Mouse (Mus musculus) heart, adult 9 months (tissue): Measurements from ENCODE around the gene Garnl3.

Experiments
- DNase-seq, 2 experiments: peaks; one replicate each; pipeline ENCODE4 v3.0.0; 2022; ENCODE audit warnings: low spot score in 2 of 2

Gene Garnl3

DNA sequence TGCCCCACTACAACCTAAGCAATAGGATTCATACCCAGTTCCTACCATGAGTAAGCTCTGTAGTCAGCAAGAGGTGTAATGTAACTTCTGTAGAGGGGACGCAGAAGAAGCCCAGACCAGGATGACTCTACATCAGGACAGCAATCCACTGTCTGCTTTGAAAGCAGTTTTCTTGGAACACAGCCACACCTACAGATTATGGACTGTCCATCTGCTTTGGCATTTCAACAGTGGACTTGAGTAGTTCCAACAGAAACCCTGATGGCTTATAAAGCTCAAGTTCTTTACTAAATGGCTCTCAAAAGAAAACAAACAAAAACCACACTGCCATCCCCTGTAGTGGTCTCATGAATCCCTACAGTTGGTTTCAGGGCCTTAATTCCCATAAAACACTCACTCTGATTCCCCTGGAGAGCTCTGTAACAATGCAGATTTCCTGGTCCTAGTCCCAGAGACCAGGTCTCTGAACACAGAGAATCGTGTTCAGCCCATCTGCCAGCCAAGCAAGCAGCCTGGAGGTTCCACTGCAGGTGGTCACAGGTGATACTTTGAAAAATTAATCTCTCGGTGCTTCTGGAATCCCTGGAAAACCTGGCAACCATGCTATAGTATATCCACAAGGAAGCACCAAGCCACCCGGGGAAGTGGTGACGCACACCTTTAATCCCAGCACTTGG, 42.0 kb downstream of the Garnl3 start:
- DNase-seq: no peak

- no peak for DNase-seq
These were observed 44.6 kb downstream of the Garnl3 start for GRCm38 (mm10) chr2:33086671-33087363.

DNA sequence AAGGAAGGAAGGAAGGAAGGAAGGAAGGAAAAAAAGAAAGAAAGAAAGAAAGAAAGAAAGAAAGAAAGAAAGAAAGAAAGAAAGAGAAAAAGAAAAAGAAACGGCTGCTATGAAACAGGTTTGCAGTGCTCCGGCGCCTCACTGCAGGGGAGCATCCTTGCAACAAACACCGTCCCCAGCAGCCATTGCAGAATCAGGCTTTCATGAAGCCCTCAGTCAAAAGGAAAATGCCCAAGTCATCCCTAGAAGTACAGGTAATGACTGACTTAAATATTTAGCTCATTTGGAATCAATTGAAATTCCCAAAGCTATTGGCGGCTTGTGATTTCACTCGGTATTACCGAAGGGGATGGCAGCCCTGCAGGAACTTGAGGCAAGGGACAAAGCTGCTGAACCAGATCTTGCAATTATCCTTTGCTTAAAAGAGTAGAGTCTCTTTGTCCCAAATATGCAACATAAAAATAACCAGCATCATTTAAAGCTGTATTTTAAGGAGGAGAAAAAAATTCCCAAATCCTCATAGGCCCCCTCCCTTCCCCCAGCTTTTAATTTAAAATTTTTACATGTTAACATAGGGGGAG, 45.3 kb downstream of the Garnl3 start:
- DNase-seq: no peak

- no peak for DNase-seq
These were observed 47.2 kb downstream of the Garnl3 start for GRCm38 (mm10) chr2:33084221-33084620.

GRCm38 (mm10) chr2:33080166-33080565, 51.3 kb downstream of the Garnl3 start:
- DNase-seq: no peak

DNA sequence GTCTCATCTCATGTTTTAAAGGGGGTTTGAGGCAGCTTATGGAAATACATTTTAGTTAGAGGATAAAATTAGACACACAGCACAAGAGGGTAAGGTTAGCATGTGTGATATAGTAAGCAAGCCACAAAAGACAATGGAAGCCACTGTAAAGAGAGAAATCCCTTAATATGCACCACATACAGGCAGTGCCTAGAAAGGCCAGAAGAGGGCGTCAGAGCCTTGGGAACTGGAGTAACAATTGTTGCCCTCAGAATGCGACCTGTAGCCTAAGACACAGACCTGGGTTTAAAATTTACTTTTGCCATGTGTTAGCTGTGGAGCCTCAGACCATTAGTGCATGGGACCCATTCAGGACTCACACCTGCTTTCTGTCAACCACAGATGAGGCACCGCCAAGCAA, 54.2 kb downstream of the Garnl3 start:
- DNase-seq: no peak

DNA sequence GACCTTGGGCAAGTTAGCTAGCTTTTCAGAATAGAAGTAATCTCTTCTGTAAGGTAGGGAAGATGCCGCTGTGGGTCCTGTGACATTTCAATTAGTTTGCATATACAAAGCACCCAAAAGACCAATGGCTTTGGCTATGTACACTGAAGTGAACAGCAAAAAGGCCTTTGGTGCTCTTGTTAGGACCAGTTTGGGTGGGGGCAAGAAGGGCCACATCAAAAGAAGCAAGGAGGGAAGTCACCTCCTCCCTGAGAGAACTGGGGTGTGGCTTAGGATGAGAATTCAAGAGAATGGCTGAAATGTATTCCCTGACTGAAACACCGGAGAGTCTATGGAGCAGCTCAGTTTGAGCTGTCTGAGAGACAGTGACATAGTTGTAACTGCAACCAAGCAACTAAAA, 56.5 kb downstream of the Garnl3 start:
- DNase-seq: no peak

GRCm38 (mm10) chr2:33074188-33074587, 57.3 kb downstream of the Garnl3 start:
- no peak for DNase-seq

DNA sequence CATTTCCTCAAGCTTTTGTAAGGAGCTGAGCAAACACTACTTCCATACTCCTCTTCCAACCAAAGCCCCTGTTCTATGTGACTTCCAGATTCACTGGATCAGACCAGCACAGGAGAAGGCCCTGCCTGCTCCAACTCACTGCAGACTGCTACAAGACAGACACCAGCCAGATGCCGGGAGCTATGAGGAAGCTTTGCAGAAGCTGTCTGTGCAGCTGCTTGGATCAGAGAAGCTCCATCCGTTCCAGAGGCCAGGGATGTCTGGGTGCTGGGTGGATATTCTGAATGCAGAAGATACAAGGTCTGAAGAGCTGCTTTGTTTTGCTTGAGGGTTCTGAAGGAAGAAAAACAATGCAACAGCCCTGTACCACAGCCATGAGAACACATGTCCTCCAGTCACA, 59.1 kb downstream of the Garnl3 start:
- DNase-seq: peak; percentile 4 to 30

DNA sequence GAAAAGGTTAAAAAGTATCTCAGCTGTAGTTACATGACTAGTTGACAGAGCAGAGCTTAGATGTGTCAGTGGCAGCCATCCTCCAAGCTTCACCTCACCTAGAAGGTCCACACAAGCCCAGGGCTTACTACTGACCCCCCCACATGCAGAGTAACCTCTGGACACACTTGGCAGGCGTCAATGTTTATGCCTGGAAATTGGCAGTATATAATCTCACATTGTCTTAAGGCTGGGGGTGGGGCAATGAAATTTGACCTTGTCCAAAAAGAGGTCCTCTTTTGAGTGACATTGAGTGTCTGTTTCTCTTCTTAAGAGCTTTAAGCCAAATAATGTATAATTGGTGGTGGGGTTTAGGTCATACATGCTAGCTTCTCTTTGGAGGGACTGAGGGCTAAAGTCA, 65.8 kb downstream of the Garnl3 start:
- DNase-seq: peak in 1 of 2 experiments; percentile 38

DNA sequence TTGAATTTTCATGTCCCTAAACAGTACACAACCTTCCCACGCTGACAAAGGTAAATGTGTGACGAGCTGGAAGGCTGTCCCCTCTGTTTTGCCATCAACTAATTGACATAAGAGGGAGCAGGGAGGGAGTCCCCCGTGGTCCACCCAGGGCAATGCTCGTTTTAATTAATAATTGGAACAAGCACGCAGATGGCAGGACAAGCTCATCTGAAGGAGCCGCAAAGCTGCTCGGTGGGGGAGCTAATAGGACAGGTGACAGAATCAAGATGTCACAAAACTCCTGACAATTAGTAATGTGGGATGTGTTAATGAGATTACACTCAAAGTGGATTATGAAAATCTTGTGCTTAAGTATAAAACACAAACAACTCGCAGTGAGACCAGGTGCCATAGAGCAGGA, 68.7 kb downstream of the Garnl3 start:
- DNase-seq: no peak

DNA sequence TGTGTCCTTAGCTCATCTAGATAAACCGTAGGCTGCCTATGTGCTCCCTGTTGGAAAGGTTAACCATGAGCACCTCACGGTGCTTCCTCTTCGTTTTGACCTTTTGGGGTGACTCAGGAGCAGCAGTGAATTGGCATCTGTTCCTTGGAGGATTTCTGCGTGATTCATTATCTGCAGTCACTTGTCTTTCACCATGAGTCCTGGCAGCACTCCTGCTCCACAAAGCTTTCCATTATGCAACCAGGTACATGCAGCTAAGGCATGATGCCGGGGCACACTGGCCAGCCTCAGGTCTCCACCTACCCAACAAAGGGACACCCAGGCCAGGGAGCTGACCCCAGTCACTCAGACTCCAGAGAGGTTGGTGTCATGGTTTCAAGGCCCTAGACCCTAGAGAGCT, 72.5 kb downstream of the Garnl3 start:
- peak; percentile 13 to 31 for DNase-seq

DNA sequence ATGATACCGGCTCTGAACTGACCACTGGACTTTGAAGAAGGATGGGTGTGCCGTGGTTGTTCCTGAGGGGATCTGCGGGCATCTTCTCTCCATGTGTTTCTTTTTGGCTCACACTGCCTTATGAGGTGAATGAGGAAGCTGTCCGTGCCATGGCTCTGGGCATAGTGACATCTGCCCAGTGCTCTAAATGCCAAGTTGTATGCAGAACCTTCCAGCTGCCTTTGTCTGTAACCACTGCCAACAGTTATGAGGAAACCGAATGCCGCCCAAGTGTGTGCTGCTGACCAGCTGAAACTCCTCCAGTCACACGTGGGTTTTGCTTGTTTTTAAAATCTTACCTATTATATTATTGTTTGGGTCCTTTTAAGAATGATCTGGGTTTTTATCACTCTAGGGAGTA, 73.9 kb downstream of the Garnl3 start:
- DNase-seq: peak; percentile 24 to 42

- no peak for DNase-seq
These were observed 77.5 kb downstream of the Garnl3 start for GRCm38 (mm10) chr2:33053966-33054365.

DNA sequence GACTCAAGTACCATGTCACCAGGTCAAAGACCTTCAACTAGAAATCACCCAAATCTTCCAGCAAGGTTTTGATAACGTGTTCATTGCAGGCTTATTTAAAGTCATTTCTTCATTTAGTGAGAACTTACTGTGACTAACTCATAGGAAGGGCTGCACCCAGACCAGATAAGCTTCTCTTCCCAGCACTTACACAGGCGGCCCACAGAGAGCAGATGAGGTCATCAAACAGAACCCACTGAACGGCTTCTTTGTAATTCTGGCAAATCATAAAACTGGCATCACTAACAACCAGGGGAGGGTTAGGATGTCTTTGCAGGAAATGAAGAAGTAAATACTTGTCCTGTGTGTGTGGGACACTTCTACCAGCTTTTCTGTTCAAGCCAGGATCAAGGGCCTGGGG, 84.1 kb downstream of the Garnl3 start:
- peak; percentile 13 to 41 for DNase-seq

- no peak for DNase-seq
These were observed 84.5 kb downstream of the Garnl3 start for GRCm38 (mm10) chr2:33046919-33047318.

DNA sequence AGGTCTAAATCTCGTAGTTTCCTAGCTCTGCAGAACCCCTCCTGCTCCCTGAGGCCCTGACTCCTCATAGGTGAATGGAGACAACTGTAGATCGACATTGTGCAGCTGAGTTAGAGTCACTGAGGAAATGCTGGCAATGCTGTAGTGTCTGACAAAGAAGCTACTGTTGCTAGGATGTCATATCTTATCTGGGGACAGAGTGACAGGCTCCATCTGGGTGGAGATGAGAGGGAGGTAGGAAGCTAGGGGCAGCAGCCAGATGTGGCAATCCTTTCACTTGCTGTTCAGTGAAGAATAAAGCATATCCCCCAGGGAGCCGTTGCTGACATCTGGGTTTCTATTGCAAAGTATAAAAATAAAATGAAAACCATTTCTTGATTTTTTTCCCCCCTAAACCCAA, 85.6 kb downstream of the Garnl3 start:
- peak; percentile 37 to 49 for DNase-seq

DNA sequence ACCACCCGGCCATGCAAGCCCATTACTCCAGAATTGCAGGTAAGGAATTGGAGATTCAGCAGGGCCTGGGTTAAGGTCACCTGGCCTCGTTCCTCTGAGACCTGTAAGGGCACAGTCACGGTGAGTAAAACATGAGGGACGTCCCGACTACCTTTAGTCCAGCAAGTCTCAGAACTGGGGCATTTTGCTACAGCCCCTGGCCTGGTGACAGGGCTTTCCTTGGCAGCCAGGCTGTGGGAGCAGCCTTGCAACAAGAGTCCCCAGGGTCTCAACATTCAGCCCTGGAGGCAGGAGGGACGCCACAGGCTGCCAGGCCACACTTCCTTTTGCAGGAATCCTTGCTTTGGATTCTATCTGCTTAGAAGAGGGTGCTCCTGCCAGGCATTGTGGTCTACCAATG, 88.7 kb downstream of the Garnl3 start:
- no peak for DNase-seq

GRCm38 (mm10) chr2:33041571-33041970, 89.9 kb downstream of the Garnl3 start:
- DNase-seq: no peak

GRCm38 (mm10) chr2:33037429-33037828, 94.0 kb downstream of the Garnl3 start:
- DNase-seq: no peak

DNA sequence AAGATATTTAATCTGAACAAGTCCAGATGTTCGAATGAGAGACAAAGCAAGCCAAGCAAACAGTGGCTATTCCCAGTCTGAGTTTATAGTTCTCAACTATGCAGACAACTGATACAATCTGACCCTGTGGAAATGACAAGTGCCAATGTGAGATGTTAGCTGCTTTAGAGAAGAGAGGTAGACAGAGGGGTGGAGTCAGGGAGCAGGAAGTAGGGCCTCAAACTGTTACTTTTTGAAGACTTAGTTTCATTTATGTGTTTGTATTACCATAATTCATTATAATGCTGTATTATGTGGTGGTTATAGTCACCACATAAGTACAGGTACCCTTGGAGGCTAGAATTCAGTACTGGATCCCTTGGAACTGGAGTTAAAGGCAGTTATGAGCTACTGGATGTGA, 96.2 kb downstream of the Garnl3 start:
- no peak for DNase-seq

DNA sequence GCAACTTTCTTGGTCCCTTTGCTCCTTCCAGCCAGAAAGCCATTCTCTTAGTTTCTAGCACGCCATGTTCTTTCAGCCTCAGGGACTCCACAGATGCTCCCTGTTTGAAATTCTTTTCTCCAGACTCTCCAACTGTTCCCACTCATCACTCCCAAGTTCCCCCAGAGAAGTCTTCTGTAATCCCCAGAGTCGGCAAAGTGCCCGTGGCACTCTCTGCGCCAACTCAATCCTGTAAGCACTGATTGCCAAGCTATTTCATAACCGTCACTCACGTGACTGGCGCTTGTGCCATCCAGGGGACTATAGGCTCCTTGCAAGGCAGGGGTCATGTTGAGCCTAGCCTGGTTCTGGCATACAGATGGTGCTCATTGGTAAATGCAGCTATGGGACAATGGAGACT, 98.2 kb downstream of the Garnl3 start:
- no peak for DNase-seq

DNA sequence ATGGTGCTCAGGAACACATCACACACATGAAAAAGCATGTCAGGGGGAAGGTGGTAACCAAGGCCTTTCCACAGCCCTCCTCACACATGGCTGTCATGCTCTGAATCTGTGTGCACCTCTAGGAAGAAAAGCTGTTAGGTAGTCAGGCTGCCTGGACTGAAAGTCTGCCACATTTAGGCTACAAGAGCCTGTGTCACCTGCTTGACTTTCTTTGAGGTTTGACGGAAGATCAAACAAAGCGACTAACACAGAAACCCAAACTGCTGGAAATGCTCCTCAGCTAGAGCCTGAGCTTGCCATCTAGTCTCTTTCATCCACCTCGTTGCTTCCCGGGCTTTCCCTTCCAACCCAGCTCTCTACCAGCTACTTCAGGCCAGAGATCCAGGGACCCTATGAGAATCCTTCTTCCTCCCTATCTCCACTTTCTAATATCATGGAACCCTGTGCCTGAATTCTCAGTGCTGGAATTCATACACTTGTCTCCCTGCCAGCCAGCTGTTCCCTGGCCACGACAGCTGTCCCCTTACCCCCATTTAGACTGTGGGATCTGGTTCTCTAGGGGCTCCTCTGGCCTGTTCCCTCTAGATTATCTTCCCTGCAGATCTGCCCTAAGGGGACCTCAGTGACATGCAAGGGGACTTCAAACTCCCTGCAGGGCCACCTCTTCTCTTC, 98.9 kb downstream of the Garnl3 start:
- DNase-seq: no peak
